Mouse (Mus musculus) CD4-positive, CD25-positive, alpha-beta regulatory T cell, adult 2 months (primary cell): ENCODE results near the gene Capn1.

Experiments
- DNase-seq: peaks from one replicate; pipeline ENCODE4 v3.0.0-alpha.2; 2012; ENCODE audit warnings: low read depth, low spot score

Capn1 gene

DNA sequence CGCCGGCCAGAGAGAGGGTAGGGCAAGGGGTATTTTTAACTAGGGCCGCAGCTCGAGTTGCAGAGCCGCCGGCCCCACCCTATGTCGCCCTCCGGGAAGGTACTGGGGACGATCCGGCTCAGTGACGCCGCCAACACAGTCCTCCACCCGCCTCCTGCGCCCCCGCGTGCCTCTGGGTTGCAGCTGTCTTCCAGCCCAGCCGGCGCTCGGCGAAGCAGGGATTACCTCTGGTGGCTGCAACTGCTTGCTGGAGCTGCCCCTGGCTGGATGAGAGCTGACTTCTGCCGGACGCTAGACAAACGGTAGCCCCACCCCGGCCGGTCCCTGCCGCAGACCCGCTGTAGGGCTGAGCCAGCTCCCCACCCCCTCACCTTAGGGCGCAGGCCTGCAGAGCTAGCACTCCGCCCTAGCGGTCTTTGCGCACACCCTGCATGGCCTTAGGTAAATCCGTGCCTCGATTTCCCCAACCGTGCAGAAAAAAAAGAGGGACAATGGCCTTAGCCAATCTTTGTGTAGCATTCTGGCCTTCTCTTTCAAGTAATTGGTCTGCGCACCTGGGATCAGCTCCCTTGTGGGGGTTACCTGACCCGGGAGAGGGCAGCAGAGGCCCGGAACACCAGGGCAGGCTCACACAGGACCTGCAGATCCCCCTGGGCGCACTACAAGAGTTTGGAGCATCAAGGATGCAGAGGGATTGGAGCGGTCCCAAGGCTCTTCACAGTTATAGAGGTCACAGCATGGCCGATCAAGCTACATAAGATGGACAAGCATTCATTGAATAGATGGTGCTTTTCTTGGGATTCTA is at the start of gene Capn1:
TSS of gene Capn1 (minus strand) at position 387 of the 805 bp plus-strand sequence.
- DNase-seq: peak; percentile 81

GRCm38 (mm10) chr19:6063081-6063480 is 47.4 kb upstream of the Capn1 start:
- no peak for DNase-seq

GRCm38 (mm10) chr19:6062418-6062817 is 46.7 kb upstream of the Capn1 start:
- DNase-seq: no peak

DNA sequence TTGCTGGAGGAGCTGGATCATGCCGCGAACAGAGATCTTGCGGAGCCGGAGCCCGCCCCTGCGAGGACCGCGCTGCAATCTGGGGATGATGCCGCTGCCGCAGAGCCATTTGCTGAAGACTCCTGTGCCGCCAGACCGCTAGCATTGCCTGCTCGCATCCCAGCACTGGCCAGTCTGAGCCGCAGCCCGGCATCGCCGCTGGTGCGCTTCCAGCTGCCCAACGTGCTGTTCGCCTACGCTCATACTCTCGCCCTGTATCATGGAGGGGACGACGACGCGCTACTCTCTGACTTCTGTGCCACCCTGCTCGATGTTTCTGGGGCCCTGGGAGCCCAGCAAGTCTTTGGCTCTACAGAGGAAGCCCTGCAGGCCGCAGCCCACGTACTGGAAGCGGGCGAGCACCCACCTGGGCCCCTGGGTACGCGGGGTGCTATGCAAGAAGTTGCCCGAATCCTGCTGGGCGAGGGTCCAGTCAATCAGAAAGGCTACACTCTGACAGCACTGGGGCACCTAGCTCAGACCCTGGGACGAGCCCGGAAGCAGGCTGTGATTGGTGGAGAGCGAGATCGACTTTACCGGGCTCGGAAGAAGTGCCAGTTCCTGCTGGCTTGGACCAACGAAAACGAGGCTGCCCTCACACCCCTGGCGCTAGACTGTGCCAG is 46.1 kb upstream of the Capn1 start:
- DNase-seq: peak; percentile 75

DNA sequence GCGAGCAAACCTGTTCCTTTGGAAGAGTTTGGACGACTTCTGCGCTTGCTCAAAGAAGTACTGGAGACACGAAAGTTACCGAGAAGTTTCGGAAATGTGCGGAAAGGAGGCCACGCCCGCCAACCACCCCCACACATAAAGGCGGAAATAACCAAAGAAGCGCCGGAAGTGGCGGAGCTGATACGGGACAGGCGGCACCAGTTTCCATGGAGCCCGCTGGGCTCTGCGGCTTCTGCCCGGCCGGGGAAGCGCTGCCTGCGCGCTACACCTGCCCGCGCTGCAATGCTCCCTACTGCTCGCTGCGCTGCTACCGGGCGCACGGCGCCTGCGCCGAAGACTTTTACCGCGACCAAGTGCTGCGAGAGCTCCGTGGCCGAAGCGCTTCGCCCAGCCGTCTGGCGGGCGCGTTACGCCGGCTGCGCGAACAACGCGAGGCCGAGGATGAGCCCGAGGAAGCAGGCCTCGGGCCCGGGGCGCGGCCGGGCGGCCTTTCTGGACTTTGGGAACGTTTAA is 45.4 kb upstream of the Capn1 start, which contains the start of gene Znhit2:
TSS of gene Znhit2 (plus strand) at position 172 of the 513 bp plus-strand sequence.
- peak; percentile 96 for DNase-seq

- no peak for DNase-seq
Measured at GRCm38 (mm10) chr19:6058966-6059365, 43.3 kb upstream of the Capn1 start.

DNA sequence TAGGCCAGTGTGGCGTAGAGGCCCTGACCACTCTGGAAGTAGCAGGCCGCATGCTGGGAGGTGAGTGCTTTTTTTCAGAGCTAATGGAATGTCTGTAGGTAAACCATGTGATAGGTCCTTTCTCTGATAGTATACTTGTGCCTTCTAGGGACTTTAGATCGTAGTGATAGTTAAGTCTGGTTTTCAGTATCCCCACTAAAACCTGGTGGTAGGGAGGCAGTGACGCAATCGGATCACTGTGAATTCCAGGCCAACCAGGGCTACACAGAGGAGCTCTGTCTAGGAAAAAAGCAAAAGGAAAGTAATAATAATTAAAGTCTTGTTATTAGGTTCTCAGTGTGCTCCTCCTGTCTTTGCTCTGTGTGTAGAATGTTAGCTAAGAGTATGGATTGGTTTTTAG is 42.8 kb upstream of the Capn1 start:
- DNase-seq: no peak

DNA sequence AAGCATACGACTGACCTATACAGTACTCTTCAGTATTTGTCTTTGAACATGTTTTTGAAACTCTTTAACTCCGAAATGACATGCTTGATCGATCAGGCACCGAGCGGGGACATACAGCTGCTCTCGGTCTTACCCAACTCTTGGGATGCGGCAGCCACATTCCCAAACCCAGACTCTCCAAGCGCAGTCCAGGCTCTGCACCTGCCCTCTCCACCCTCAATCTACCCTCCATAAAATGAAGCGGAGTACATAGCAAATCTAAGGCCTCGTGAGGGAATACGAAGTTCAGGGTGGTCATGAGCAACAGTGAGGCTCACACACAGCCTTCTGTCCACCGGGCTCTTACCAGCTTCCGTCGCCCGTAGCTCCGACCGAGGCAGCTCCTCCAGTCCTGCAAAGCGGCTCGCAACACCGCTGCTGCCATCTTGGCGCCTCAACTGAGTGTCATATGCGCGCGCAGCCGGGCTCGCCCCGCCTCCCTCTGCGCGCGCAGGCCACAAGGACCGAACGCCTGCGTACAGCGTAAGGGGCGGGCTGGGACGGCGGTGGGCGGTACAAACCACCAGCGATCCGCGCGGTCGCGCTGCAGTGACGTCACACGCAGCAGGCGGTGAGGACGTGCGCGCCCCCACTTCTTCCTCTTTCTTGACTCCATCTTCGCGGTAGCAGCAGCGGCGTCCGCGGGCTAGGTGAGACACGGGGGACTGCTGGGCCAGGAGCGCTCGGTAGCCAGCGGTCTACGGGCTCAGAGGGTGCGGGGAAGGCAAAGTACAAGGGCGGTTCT is 41.8 kb upstream of the Capn1 start, which contains the start of the genes Mrpl49 and Fau:
TSS of gene Mrpl49 (minus strand) at position 473 of the 784 bp plus-strand sequence.
TSS of gene Fau (plus strand) at position 532 of the 784 bp plus-strand sequence.
- peak; percentile 100 for DNase-seq

DNA sequence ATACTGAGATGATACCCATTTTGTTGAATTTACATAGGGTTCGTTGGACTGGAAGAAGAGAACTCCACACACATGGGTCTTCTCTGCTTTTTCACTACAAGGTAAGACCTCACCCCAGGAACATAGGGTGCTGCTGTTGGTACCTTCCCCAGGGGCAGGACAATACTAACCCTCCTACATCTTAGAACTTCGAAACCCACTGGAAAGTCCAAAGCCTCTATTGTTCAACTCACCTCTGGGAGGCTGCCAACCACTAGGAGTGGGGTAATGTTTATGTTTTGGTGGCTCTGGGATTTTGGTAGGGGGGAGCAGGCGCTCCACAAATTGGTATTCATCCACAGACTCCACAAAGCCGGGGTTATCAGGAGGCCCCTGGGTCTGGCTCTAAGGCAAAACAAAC is 41.0 kb upstream of the Capn1 start:
- DNase-seq: no peak

GRCm38 (mm10) chr19:6054296-6054695 is 38.6 kb upstream of the Capn1 start:
- no peak for DNase-seq

- DNase-seq: peak; percentile 5
Measured at GRCm38 (mm10) chr19:6052516-6052915, 36.8 kb upstream of the Capn1 start.

DNA sequence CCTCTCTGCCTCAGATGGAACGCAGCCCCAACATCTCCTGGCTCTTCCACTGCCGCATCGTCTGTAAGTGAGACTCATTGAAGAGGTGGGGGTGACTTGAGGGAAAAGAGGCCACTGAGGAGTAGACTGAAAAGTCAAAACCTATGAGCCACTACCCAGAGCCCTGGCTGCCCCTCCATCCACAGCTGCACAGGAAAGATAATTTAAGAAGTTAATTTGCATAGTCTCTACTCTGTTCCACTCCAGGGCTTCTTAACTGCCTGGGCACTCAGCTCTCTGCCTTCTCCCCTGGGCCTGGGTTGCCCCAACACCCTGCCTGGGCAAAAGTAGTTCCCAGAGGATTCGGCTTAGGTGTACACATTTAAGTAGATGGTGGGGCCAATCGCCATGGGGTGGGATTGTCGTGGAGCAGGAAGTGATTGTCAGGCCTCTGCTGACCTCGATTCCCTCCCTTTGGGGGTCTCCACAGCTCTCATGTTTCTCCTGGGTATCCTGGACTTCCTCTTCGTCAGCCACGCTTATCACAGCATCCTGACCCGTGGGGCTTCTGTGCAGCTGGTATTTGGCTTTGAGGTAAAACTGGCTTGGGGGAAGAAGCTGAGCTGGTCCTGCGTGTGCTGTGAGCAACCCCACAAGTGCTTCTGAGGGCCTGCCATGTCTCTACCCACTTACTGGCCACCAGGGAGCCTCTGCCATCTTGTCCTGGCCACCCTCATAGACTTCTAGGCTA is 33.1 kb upstream of the Capn1 start:
- DNase-seq: peak; percentile 5

DNA sequence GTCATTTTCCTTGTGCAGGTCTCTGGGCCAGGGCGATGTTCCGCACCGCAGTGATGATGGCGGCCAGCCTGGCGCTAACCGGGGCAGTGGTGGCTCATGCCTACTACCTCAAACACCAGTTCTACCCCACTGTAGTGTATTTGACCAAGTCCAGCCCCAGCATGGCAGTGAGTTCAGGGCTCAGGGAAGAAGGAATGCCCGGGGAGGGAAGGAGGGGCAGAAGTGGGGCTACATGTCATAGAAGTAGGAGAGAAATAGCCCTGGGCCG is 32.1 kb upstream of the Capn1 start:
- no peak for DNase-seq

DNA sequence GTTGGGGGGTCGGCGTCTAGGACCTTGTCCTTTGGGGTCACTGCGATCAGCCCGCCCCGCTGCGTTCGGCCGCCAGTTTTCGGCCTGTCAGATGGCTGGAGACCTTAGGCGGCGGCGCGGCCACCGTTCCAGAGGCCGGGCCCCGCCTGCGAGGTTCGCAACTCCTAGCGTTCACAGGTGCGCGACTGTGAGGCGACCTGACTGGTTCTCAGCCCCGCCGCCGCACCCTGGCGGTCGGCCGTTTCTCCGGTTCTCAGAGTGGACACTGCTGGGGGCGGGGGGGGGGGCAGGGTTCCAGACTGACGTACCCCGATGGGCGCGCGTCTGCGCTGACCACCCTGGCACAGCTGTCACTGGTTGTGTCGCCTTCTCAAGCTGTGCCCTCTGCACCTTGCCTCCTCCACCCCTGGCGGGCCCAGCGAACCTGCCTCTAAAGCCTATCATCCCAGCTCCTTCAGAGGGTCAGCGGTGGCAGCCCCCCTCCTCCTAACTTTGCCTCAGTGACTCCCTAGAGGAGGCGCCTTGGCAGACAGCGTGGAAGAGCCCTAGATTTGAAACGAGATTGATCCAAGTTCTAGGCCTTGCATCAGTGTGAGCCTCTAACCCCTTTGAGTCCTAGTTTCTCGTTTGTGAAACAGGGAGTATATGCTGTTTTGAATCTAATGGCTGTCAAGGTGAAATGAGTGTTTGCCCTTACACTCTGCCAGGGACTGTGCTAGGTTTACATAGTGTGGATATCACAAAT is 31.6 kb upstream of the Capn1 start:
- DNase-seq: no peak

DNA sequence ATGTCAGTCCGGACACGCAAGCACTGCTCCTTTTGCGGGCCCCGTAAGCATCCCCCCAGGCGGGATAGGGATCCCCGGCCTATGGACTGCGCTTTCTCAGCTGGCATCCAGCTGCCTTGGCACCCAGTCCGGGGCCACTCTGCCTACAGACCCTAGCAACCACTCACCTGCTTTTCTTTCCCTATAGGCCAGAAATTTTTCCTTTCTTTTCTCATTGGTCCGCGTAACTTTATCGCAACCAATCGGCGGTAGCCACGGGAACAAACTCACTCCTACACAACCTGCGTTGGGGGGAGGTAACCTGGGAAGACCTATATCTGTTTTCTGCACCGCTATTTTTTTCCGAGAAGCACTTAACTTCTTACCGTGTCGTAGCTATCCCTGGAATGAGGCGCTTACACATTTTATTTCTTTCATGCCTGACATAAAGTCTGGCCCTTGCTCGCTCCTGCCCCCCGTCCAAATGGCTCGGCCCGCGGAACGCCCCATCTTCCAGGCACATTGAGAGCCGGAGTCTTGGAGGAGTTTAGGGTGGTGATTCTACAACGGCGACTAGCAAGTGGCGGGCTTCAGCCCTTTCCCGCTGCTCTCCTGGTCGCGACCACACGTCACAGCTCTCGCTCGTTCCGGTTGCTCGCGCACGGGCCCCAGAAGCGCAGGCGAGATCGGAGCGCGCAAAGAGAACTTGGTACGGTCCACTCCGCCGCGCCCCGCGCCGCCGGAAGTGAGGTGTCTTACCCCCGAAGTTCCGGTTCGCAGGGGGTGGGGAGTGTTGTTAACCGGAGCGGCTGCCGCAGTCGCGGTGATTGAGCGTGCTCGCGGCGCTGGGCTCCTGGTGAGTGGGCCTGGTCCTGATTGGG is 30.8 kb upstream of the Capn1 start, which contains the start of gene Syvn1:
TSS of gene Syvn1 (plus strand) at position 283 of the 860 bp plus-strand sequence.
- peak; percentile 94 for DNase-seq

DNA sequence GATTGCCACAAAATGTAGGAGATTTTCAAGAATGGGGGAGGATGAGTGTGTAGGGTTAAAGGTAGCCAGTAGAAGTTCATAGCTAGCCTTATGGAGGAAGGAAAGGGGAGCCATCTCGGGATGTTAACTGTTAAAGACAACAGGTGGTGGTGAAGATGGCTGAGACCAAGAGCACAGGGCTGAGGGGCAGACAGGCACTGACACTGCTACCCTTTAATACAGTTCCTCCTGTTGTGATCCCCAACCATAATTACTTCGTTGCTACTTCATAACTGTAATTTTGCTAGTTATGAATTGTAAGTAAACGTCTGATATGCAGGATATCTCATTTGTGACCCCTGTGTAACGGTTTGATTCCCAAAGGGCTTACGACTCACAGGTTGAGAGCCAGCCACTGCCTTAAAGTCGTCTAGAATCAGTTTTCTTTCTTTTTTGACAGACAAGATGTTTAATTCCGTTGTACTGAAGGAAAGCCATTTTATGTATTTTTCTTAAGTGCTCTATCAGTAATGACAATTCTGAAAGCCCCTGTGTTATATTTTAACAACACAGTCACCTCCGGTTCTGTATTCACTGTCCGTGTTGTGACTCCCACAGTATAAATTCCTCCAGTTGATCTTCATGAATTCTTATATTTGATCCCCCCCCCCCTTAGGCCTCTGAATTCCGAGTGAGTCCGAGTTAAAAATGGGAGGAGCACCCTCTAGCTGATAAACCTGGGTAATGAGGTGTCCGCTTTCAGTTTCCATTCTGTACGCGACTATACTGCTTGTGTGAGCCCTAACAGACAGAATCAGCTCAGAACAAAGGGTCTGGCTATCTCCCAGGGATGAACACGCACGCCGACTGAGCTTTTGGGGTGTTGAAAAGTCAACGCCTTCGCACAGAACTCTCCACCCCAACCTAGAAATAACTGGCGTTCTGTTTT is 29.9 kb upstream of the Capn1 start:
- peak; percentile 77 for DNase-seq

DNA sequence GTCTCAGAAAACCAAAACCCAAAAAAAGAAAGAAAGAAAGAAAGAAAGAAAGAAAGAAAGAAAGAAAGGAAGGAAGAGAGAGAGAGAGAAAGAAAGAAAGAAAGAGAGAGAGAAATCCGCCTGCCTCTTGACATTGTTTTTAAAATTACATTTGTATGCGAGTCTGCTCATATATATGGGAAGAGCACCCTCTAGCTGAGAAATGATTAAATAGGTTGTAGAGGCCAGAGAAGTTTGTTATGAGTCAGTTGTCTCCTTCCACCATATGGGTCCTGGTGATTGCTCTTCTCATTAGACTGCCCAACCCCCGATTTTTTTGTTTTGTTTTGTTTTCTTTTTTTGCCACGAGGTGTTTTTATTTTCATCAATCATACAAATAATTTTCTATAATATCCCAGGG is 28.4 kb upstream of the Capn1 start:
- peak; percentile 70 for DNase-seq

DNA sequence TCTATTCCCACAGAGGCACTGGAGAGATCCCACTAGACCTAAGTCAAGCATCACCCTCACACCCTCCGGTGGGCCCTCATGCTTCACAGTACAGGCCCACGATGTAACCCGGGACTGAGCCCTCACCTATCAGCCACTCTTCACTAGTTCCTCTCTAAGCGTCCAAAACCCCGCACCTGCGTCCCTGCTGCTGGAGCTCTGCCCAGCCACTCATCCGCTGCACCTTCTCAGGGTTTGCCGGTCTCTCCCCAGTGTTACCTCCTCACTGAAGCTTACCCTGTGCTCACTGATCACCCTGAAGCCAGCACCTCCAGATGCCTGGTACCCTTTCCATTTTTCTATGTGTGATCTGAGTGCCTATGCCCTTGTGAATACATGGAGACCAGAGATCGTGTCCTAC is 26.6 kb upstream of the Capn1 start:
- no peak for DNase-seq

DNA sequence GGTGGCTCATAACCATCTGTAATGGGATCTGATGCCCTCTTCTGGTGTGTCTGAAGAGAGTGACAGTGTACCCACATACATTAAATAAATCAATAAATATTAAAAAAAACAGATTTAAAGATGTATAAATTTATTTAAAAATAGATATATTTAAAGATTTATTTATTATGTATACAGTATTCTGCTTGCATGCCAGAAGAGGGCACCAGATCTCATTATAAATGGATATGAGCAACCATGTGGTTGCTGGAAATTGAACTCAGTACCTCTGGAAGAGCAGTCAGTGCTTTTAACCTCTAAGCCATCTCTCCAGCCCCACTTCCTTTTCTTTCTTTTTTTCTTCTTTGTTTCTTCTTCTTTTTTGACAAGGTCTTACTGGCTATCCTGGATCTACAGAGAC is 24.3 kb upstream of the Capn1 start:
- DNase-seq: no peak
